Mouse (Mus musculus) megakaryocyte, embryonic 14.5 days (primary cell): ENCODE results near the gene Pold4.

Source experiments
- FLI1 ChIP-seq: IDR thresholded peaks from 2 replicates; pipeline ENCODE4 v1.6.1; 2012; ENCODE audit warnings: low read length, inconsistent platforms, mixed read lengths
- GATA1 ChIP-seq: IDR thresholded peaks from 3 replicates; pipeline ENCODE4 v1.6.1; 2012; ENCODE audit warnings: mixed read lengths, low read length, inconsistent platforms, borderline replicate concordance

DNA sequence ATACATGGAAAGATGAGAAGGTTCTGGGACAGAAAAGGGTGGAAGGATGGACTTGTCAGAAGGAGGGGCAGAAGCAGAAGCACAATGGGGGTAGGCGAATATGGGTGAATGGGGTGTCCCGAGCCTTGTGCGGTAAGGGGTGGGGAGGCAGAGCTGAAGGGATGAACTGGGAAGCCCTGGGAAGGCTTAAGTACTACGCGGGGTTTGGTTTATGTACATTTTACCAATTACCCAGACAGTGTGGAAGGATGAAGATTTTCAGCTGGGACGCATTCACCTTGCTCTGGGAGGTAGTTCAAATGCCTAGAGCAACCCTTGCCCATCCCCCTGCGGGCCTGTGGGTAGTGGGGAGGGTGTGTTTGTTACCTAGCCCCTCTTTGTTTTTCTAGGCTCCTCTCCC, 29.6 kb upstream of the Pold4 start:
- no peak for TF ChIP-seq GATA1
- no peak for TF ChIP-seq FLI1
